Mouse (Mus musculus): ENCODE results near the gene Hist1h2bb.

- no peak for TF ChIP-seq HCFC1 (IDR thresholded peaks at IDR 0.05; ENCODE audit: low read depth, low read length)
- no peak for TF ChIP-seq MEF2A (IDR thresholded peaks at IDR 0.05; ENCODE audit: extremely low read depth, insufficient replicate concordance, low read depth, low read length, poor library complexity, severe bottlenecking)
- no peak for TF ChIP-seq CTCF (IDR thresholded peaks at IDR 0.05 in 2 of 3, conservative IDR thresholded peaks at IDR 0.05 in 1 of 3; ENCODE audit: control insufficient read depth in 1 of 3, insufficient read depth in 1 of 3, low read depth in 2 of 3, low read length in 3 of 3, poor library complexity in 1 of 3, severe bottlenecking in 1 of 3)
- no peak for TF ChIP-seq EP300 (IDR thresholded peaks at IDR 0.05; ENCODE audit: low read depth in 1 of 2, low read length in 2 of 2)
Measured at GRCm38 (mm10) chr13:23757211-23757773, 10.8 kb downstream of the Hist1h2bb start.

All from MEL (cell line).